Mouse (Mus musculus) brain, adult 2 months (tissue): ENCODE results near the gene Dnajb8.

Experiments used
- DNase-seq: peaks from one replicate; pipeline ENCODE4 v3.0.0; 2011; ENCODE audit warnings: low read depth, low spot score

Gene Dnajb8

DNA sequence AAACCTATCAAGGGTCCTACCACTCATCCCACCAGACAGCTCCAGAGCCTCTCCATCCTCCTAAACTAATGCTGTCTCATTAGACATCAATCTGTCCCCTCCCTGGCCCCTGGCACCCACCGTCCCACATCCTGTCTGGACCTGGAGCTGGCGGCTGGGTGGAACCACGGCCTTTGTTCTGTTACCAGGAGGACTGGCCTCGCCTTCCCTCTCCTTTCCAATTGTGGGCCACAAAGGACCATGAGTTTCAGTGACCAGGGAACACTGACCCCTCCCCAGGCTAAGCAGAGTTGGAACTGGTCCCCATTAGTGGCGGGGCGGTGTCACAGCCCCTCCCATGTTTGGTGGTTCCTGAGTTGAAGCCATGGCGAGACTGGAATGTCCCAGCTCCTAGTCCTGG lies 5.5 kb downstream of the Dnajb8 start:
- no peak for DNase-seq

DNA sequence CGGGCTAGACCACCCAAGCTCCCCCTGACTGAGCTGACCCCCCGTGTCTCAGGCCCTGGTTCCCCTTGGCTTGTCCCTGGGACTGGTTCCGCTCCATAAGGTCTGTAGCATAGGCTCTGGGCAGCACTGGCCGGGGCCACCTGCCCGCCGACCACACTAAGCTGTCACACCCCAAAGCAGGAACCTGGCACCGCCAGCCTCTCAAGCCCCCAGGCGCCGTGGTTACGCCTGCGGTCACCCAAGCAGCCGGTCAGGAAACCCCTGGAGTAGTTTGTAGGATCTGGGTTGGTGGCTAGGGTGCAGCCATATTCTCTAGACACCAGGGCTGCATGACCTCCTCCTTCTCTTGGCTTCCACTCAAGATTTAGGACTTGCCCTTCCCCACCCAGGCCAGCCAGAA lies 7.2 kb downstream of the Dnajb8 start:
- no peak for DNase-seq

DNA sequence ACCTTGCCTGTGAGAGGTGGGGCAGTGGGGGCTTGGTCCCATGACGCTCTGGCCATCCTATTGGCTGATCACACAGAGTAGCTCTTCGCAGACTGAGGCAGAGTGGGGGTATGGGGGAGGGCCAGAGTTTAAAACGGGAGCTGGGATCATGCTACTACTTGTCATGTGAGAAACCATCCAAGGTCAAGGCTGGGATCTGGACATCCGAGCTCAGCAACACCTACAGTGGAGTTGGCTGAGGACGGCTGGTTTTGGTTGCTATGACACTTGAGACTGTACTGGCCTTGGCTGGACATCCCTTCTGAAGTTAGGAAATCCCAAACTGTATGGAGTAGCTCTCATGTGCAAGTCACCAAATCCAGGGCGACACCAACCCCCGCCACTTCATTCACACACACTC lies 9.8 kb downstream of the Dnajb8 start:
- DNase-seq, result no peak

DNA sequence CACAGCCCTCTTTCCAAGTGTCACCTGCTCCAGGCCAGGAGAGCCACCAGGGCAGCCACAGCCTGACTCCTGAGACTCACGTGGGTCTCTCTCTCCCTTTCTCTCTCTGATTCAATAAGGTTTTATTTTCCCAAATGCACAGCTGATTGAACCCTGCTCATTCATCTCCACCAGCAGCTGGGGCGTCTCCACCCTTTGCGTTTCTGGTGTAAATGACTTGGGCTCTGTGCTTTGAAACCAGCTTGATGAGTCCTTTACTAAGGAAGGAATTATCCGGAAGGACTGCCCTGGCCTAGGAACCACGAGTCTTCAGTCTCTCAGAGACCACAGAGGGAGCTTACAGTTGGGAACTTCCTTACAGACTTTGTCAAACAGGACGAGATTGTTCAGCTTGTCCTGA lies 10.2 kb downstream of the Dnajb8 start:
- DNase-seq, result no peak

- DNase-seq, result no peak
These were observed 11.9 kb downstream of the Dnajb8 start for GRCm38 (mm10) chr6:88233996-88234395.

GRCm38 (mm10) chr6:88235461-88235860 lies 13.4 kb downstream of the Dnajb8 start:
- no peak for DNase-seq

GRCm38 (mm10) chr6:88235983-88236382 lies 13.9 kb downstream of the Dnajb8 start:
- no peak for DNase-seq

DNA sequence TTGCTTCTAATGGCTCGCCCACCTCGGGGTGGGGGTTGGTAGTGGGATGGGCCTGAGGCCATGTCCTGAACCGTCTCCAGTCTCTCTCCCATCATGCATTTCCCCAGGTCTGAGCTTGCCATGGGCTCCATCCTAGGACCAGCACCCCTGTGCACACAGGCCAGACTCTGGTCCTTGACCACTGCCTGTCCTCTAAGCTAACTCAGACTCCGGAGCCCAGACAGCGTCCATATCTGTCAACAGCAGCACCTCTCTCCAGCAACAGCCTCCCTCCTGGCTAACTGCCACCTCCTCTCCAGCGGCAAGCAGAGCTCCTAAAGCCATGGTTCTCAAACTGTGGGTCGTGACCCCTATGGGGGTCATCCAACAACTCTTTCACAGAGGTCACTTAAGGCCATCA lies 14.4 kb downstream of the Dnajb8 start:
- DNase-seq, result no peak

DNA sequence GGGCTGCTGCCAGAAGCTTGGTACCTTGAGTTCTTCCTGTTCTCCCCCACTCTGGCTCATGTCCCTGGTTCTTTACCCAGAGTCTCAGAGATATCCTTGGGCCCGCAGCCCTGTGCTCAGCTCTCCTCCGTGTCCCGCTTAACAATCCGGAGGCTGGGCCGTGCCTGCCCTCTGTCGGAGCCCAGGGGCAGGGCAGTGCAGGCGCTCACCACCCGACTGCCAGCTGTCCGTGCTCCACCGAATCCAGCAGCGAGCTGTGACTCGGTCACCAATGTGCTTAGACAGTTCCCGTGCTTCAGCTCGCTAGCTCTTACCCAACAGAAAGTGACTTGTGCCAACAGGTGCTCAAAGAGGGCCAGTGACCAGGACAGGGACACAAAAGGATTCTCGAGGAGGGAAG lies 20.5 kb downstream of the Dnajb8 start:
- peak; percentile 32 for DNase-seq

- DNase-seq, result no peak
These were observed 27.2 kb downstream of the Dnajb8 start for GRCm38 (mm10) chr6:88249231-88249630.

DNA sequence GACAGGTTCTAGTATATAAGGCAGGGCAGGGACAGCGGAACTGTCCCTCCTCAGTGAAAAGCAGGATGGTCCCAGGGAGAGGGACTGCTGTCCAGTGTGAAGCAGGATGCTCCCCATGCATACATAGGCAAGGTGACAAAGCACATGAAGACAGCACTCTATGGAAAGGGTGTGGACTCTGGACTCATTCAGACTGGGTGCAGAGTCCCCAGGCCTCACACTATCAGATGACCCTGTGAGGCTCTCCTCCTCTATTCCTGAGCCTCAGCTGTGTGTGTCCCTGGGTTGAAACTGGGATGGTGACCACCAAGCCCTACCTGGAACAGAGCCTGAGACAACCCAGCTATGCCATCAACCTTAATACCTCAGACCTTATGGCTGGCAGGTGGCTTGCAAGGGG lies 29.3 kb downstream of the Dnajb8 start:
- no peak for DNase-seq

DNA sequence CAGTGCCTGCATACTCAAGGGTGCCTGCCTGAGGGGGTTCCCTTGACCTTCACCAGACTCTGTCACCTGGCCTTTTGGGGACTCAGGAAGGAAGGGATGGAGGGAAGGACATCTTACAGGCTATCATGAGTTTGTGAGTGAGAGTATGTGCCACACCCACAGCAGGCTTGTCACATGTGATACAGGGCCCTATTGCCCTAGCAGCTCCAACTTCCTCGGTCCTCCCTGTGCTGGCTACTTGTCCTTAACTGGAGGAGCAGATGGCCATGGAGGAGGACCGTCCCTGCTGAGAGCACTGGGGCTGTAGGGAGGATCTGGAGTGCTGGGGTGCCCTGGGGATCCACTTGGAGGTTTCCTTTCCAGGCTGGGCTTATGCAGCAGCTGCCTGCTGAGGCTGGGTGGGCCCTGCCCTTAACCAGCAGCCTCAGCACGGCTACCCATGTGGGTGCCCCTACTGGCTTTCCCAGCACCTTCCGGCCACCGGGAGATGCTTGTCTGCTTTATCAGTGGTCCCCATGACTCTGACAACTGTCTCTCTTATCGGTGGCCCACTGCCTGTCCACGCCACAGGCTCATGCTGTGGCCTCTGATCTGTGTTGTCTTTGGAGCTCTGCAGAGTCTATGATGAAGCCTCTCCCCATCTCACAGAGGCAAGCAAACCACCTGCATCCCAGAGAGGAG lies 29.9 kb downstream of the Dnajb8 start:
- no peak for DNase-seq

DNA sequence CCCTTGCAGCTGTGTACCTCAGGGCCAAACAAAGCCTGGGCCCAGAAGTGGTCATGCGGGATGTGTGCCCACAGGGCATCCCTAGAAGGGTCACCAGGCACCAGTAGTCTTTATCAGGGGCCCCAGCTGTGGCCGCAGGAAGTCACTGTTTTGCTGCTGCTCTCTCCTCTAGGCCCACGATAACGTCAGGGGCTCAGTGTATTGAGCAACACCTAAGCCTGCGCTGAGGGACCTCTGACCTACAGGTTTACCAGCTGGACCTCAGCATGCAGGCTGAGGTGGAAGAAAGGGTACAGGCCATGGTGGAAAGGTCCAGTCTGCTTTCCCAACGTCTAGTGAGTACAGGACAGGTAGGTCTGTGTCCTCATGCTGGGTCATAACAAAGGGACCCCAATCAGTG lies 32.0 kb downstream of the Dnajb8 start:
- no peak for DNase-seq

GRCm38 (mm10) chr6:88255435-88255834 lies 33.4 kb downstream of the Dnajb8 start:
- DNase-seq, result no peak

DNA sequence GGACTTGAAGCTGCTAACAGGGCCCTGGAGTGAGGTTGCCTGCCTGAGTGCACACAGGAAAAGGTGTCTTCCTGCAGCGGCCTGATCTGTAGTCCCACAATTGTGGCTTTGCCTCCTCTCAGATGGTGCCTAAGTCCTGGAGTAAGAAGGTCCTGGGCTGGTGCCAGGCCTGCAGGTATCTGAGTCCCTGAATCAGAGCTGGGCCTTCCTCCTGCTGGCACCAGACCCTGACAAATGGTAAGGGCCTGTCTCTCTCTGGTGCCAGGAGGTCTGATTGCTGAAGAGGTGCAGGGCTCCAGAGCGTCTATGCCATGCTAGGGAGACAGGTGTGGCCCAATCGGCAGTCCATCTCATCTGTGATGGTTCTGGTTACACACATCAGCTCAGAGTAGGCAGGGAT lies 37.6 kb downstream of the Dnajb8 start:
- DNase-seq, result peak; percentile 68

DNA sequence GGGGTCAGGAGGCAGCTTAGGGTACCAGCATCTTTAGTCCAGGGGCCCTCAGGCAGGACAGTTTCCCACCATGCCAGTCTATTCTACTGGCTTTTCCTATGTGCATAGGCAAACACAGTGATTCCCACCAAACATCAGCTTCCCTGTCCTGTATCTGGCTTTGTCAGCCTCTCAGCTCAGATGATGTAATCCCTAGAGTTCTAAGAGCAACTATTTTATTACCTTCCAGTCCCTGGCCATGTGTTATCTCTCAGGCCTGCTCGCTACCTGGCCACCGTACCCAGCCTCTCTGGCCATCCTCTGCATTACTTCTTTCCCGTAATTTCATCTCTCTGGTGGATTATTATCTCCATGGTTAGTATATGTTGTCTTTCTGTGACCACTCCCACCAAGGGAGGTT lies 38.6 kb downstream of the Dnajb8 start:
- no peak for DNase-seq

DNA sequence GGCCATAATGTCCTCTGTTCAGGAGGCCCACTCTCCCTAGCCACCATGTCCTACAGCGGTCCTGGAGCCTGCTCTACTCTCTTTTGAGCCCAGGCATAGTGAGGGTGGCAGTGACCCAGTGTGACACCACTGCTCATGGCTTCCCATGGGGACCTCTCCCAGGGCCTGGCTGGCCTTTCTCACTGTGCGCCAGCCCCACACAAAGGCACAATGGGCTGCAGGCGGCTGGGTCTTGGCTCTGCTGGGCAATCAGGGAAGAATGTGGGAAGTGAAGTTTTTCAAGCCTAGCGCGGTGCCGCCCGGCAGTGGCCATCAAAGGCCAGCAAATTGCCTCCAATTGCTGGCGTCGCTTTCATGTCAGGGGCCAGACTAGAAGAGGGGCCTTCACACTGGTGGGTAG lies 40.1 kb downstream of the Dnajb8 start:
- DNase-seq, result peak; percentile 8

- no peak for DNase-seq
These were observed 43.3 kb downstream of the Dnajb8 start for GRCm38 (mm10) chr6:88265355-88265754.

- DNase-seq, result no peak
These were observed 44.0 kb downstream of the Dnajb8 start for GRCm38 (mm10) chr6:88266055-88266454.

DNA sequence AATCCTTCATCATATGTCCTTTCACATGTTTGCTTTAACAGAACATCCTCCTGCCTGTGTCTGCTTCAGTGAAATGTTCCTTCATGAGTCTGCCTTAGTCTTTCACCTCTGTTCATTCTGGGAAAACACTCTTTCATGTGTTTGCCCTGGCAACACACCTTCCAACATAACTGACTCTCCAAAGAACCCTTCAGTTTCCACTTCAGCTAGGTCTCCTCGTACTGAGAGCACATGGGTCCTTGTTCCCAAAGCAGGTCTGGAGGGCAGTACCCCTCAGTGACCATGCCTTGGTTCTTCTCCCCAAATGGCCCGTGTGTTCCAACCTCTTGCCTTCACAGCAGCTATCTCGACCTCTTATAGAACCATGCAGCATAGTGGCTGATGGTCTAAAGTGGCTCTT lies 45.0 kb downstream of the Dnajb8 start:
- DNase-seq, result no peak

GRCm38 (mm10) chr6:88267970-88268369 lies 45.9 kb downstream of the Dnajb8 start:
- no peak for DNase-seq

DNA sequence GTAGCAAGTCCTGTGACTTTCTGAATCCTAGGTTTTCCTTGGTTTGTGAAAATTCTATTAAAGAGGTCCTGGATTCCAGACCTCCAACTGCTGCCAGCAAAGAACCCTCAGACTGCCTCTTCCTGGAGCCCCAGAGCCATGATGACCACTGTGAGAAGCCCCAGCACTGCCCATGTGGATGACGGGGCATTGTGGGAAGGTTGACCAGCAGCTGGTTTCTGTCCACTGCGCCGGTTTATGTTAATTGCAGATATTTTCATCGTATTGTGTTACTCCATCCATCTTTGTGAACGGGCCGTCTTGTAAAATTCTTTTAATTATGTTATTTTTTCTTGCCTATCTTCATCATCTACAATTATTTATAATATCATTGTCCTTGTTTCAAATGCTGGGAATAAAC lies 52.6 kb downstream of the Dnajb8 start:
- DNase-seq, result no peak

DNA sequence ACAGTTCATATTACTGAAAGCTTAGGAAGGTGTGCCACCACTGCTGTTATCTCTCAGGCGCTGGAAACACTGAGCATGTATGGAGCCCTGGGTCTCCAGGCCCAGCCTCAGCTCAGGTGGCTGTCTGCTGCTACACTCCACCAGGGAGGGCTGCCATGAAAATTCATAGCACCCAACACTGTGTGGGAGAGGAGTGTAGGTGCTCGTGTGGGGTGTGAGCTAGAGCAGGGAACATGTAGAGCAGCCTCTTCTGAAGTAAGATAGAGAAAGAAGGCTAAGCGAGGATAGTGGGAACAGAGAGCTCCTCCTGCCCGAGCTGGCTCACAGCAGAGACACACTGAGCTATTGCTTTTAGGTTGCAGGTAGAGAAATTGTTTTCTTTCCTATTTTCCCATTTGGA lies 54.2 kb downstream of the Dnajb8 start:
- DNase-seq, result peak; percentile 80

- DNase-seq, result peak; percentile 50
These were observed 55.2 kb downstream of the Dnajb8 start for GRCm38 (mm10) chr6:88277242-88277641.
